Mouse (Mus musculus) heart, embryonic 11.5 days (tissue): Measurements from ENCODE around the gene Gabrb3. TPM values are rescaled to one million over a fixed set of nuclear protein-coding genes. Genes with fewer than 3 reads are reported as not detected.
"Not testable (repeated sequence)": the region's sequence is repeated elsewhere in the genome, so short reads cannot be mapped to it uniquely, and the experiment has no call there.

Source experiments
- ATAC-seq: fragments of 200-750 bp; cut with Nextera tagmentation; replicated peaks from 2 replicates; pipeline ENCODE4 v1.8.0; 2017; ENCODE audit warnings: moderate library complexity; ENCODE audit not compliant: insufficient number of reproducible peaks, low FRiP score, low TSS enrichment
- H3K27ac ChIP-seq: fragments of 300-500 bp; sonication (generic); 2 replicates; pipeline ENCODE4 v1.5.1; 2014; ENCODE audit warnings: mild to moderate bottlenecking, low read depth, low read length
- H3K27me3 ChIP-seq: fragments of 300-500 bp; sonication (generic); 2 replicates; pipeline ENCODE4 v1.6.1; 2014; ENCODE audit warnings: mild to moderate bottlenecking, low read length, mixed read lengths; ENCODE audit not compliant: control insufficient read depth, insufficient read depth
- H3K36me3 ChIP-seq: fragments of 300-500 bp; sonication (generic); 2 replicates; pipeline ENCODE4 v1.6.1; 2014; ENCODE audit warnings: mild to moderate bottlenecking, low read length, moderate library complexity, mixed read lengths; ENCODE audit not compliant: control insufficient read depth, insufficient read depth
- H3K4me1 ChIP-seq: fragments of 300-500 bp; sonication (generic); 2 replicates; pipeline ENCODE4 v1.6.1; 2014; ENCODE audit warnings: low read length; ENCODE audit not compliant: control insufficient read depth, insufficient read depth
- H3K4me2 ChIP-seq: fragments of 300-500 bp; sonication (generic); 2 replicates; pipeline ENCODE4 v1.6.1; 2014; ENCODE audit warnings: mild to moderate bottlenecking, moderate library complexity
- H3K4me3 ChIP-seq: fragments of 300-500 bp; sonication (generic); 2 replicates; pipeline ENCODE4 v1.5.1; 2014; ENCODE audit warnings: low read depth, low read length
- H3K9ac ChIP-seq: fragments of 300-500 bp; sonication (generic); 2 replicates; pipeline ENCODE4 v1.6.1; 2014; ENCODE audit warnings: mild to moderate bottlenecking, low read depth, low read length, moderate library complexity
- H3K9me3 ChIP-seq: fragments of 300-500 bp; sonication (generic); replicated peaks from 2 replicates; pipeline ENCODE4 v1.6.1; 2016; ENCODE audit warnings: low read length; ENCODE audit not compliant: control insufficient read depth
- WGBS: fragments of 180-500 bp; shearing (Covaris S2); extraction: QIAGEN DNeasy Blood & Tissue Kit; methylation state at CpG from one replicate; pipeline ENCODE4 v1.1.7; 2014; ENCODE audit not compliant: insufficient replicate concordance; 5-methylcytosine and 5-hydroxymethylcytosine counted together
- polyA plus RNA-seq: library from polyadenylated mRNA; unstranded; fragments of >200 nt; fragmentation: Nextera tagmentation; extraction: Ambion mirVana; gene quantifications from 2 replicates; pipeline ENCODE4 v1.2.1, GENCODE M21; 2014

Gabrb3 gene
- polyA plus RNA-seq, 1 experiment from 2014 or later = 1.8 TPM

DNA sequence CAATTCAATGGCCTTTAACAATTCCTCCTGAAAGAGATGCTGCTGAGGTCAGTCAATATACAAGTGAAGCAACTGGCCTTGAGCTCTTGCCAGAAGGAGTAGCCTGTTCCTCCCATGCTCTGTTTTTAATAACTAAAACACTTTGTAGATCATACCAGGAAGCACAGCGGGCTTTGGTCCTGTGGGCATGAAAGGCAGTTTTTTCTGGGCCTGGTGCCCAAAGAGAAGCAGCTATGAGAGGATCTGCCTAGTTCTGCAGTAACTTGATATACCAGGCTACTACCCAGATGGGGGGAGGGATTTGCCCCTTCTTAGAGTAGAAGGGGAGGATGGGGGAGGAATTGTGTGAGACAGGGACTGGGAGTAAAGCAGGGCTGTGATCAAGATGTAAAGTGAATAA lies 284.1 kb downstream of the Gabrb3 start:
- Histone ChIP-seq H3K4me2 (no peak overlapping the region), H3K36me3 (no peaks in the 10 kb centered on the region), H3K4me3 (no peak overlapping the region), H3K9ac (no peak overlapping the region), H3K27ac (no peak overlapping the region), H3K9me3 (no peaks in the 10 kb centered on the region), H3K4me1 (no peaks in the 10 kb centered on the region), H3K27me3 (no peaks in the 10 kb centered on the region)
- ATAC-seq = no peak
- WGBS = 79% methylated on average over 1 of the region's 1 CpGs

DNA sequence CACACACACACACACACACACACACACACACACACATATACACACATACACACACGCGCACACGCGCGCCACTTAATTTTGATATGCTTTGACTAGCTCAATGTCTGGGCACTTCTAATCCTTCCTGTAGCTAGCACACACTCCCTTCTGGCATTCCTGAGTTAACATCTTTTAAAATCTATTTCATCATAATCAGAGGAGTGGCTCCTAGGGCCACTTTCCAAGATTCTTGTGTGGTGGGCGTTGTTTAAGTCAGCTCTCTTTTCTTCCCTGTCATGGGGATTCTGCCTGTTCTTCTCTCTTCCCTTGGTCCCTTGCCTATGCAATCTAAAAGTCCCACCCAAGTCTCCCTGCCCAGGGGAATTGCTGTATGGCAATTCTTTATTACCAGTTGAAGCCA lies 286.6 kb downstream of the Gabrb3 start:
- no peaks in the 10 kb centered on the region for H3K4me1 ChIP-seq
- H3K9me3 ChIP-seq = no peaks in the 10 kb centered on the region
- H3K9ac ChIP-seq = no peak overlapping the region
- H3K4me3 ChIP-seq = no peak overlapping the region
- no peaks in the 10 kb centered on the region for H3K27me3 ChIP-seq
- no peak for ATAC-seq
- no peaks in the 10 kb centered on the region for H3K36me3 ChIP-seq
- 87% methylated on average over 6 of the region's 6 CpGs for WGBS
- H3K4me2 ChIP-seq = no peak overlapping the region
- H3K27ac ChIP-seq = no peak overlapping the region

DNA sequence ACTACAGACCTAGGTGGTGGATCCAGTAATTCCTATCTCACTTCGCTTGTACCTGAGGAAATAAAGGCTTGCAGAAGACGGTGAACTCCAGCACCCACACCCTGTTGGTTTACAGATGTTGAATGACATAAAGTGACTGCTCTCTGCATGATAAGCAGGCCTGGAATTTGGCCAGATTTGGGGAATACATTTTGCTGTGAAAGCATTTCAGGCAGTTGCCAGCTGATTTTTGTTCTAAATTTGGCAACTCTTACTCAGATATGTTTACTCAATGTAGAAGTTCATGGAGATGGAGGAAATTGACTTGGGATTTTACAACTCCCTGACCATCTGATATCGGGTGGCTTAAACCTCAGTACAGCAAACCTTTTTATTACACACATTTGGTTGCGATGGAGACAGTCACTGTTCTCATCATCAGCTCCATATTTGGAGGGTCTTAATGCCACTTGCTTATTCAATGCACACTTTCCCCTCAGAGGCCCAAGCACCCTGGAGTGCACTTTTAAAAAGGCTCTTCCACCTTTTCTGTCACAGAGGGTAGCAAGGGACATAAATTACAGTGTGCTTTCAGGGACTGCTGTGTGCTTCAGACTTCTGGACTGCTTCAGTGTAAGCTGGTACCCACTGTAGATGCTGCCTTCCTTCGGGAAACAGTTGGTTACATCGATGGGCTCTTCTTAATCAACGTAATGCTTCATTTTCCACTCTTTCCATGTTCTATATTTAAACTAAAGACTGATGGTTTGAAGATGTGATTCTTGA lies 287.7 kb downstream of the Gabrb3 start:
- H3K4me1 ChIP-seq = no peaks in the 10 kb centered on the region
- no peak overlapping the region for H3K4me3 ChIP-seq
- 74% methylated on average over 7 of the region's 7 CpGs for WGBS
- ATAC-seq = no peak
- H3K27ac ChIP-seq = no peak overlapping the region
- no peaks in the 10 kb centered on the region for H3K9me3 ChIP-seq
- no peaks in the 10 kb centered on the region for H3K36me3 ChIP-seq
- no peaks in the 10 kb centered on the region for H3K27me3 ChIP-seq
- H3K4me2 ChIP-seq = no peak overlapping the region
- no peak overlapping the region for H3K9ac ChIP-seq

DNA sequence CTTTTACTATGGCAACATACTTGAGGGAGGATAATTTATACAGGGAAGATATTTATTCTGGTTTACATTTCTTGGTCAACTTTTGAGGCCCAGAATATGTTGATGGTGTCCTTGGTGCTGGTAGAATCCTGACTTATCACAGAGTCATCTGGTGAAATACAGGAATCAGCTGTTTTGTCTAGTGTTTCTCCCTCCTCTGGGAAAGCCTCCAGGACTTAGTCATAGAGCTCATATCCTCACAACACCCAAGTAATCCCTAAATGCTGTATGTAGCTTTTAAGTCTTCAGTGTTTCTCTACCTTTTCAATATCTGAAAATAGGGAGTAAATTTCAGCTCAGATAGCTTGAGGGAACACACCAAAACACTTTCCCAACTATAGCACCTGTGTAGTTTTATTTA lies 292.2 kb downstream of the Gabrb3 start:
- Histone ChIP-seq H3K27me3 (no peaks in the 10 kb centered on the region), H3K9ac (no peak overlapping the region), H3K4me3 (no peak overlapping the region), H3K4me2 (no peak overlapping the region), H3K27ac (no peak overlapping the region), H3K36me3 (no peaks in the 10 kb centered on the region), H3K9me3 (no peaks in the 10 kb centered on the region), H3K4me1 (no peaks in the 10 kb centered on the region)
- ATAC-seq = no peak

DNA sequence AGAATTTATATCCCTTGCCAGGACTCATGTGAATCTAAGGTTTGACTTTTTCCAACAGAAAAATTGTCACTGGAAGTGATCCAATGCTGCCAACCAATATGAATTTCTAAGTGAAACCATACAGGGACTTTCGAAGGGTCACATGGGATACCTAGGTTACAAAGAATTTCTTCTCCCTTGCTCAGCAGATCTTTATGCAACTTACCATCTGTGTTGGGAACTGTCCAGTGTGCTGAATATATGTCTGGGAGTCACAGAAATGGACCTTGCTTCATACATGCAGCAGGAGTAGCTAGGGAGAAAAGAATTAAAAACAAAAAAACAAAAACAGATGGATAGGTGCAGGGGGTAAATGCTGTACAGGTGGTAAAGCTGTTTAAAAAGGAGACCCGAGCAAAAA lies 327.3 kb downstream of the Gabrb3 start:
- Histone ChIP-seq H3K4me1 (no peaks in the 10 kb centered on the region), H3K27me3 (no peaks in the 10 kb centered on the region), H3K4me2 (no peak overlapping the region), H3K9me3 (no peaks in the 10 kb centered on the region), H3K27ac (no peak overlapping the region), H3K9ac (no peak overlapping the region), H3K4me3 (no peak overlapping the region), H3K36me3 (no peaks in the 10 kb centered on the region)
- ATAC-seq = no peak
- WGBS = 65% methylated on average over 2 of the region's 2 CpGs

DNA sequence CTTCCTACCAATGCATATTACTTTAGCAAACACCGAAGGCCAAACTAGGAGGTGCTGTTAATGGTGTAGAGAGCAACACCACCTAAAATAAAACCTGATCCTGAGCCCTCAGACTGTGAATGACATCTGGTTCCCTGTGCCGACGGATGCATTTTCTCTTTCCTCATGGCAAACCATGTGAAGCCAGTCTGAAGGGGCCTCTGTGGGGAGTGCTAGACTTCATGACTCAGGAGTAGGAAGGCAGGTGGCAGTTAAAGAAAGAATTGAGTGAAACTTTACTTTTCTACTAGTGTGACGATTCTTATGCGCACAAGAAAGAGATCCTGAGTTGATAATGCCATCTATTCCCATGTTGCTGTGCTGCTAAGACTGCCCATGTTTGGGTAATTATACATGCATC lies 341.0 kb downstream of the Gabrb3 start:
- no peaks in the 10 kb centered on the region for H3K9me3 ChIP-seq
- no peak for ATAC-seq
- no peak overlapping the region for H3K4me2 ChIP-seq
- H3K27ac ChIP-seq = no peak overlapping the region
- 83% methylated on average over 5 of the region's 5 CpGs for WGBS
- H3K9ac ChIP-seq = no peak overlapping the region
- H3K4me3 ChIP-seq = no peak overlapping the region
- H3K4me1 ChIP-seq = no peaks in the 10 kb centered on the region
- no peaks in the 10 kb centered on the region for H3K36me3 ChIP-seq
- H3K27me3 ChIP-seq = no peaks in the 10 kb centered on the region

DNA sequence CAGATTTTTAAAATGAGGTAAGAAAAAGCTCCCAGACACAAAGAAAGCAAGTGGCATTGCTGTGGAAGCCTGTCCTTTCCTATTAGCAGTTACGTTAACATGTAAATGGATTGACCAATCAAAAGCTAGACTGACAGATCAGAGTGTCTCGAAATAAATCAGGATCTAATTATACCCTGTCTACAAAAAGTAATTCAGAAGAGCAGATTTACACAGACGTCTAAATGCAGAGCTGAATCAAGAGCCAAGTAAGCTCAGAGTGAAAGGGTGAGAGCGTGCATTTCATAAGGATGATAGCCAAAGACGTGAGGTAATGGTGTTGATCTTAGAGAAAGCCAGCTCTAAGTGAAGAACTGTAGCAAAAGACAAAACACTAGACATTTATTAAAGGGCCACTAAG lies 359.3 kb downstream of the Gabrb3 start:
- Histone ChIP-seq H3K9ac (no peak overlapping the region), H3K4me2 (no peak overlapping the region), H3K27me3 (no peaks in the 10 kb centered on the region), H3K4me1 (no peaks in the 10 kb centered on the region), H3K4me3 (no peak overlapping the region), H3K27ac (no peak overlapping the region), H3K9me3 (no peaks in the 10 kb centered on the region), H3K36me3 (no peaks in the 10 kb centered on the region)
- WGBS = 66% methylated on average over 5 of the region's 5 CpGs
- no peak for ATAC-seq

DNA sequence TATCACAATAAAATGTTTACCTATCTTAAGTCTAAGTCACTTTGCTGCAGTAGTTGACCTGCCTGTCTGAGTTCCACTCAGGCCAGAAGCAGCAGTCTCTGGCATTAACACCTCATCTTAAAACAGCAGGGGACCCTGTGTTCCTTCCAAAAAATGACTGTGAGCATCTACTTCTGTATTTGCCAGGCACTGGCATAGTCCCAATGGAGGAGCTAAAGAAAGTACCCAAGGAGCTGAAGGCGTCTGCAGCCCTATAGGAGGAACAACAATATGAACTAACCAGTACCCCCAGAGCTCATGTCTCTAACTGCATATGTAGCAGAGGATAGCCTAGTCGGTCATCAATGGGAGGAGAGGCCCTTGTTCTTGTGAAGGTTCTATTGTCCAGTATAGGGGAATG lies 366.6 kb downstream of the Gabrb3 start:
- not testable (repeated sequence) for ATAC-seq, H3K4me2 ChIP-seq, H3K4me1 ChIP-seq, H3K27me3 ChIP-seq, H3K9me3 ChIP-seq, H3K4me3 ChIP-seq, H3K36me3 ChIP-seq, H3K9ac ChIP-seq, H3K27ac ChIP-seq
- 69% methylated on average over 2 of the region's 2 CpGs for WGBS

DNA sequence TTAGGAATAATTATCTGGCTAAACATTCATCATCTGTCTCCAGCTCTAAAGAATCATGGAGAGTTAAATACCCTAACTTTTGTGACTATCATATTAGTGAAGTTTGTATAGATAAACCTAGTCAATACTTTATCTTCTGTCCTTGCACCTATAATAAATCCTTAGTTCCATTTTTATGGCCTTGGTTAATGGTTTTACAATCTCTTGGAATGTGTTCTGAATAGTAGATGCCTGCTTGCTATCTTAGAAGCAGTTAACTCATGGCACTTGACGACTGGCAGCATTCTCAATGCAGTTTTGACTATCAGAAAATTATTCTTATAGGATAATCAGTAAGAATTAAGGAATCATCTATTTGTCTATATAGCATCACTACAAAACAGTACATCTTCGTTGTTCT lies 368.0 kb downstream of the Gabrb3 start:
- WGBS = 63% methylated on average over 2 of the region's 2 CpGs
- Histone ChIP-seq H3K36me3 (no peaks in the 10 kb centered on the region), H3K4me1 (no peaks in the 10 kb centered on the region), H3K9me3 (no peaks in the 10 kb centered on the region), H3K27me3 (no peaks in the 10 kb centered on the region), H3K27ac (no peak overlapping the region), H3K4me3 (no peak overlapping the region), H3K9ac (no peak overlapping the region), H3K4me2 (no peak overlapping the region)
- no peak for ATAC-seq
